Mouse (Mus musculus) kidney, postnatal 36 days (tissue): Measurements from ENCODE around the gene Psmd6.
A peak's percentile ranks its signal among the peaks of the same experiment; 100 is the strongest.

ENCODE experiments used
- DNase-seq, 2 experiments: peaks; one replicate each; pipeline ENCODE4 v3.0.0; 2021 to 2022; ENCODE audit warnings: mixed read lengths in 2 of 2

Psmd6 gene

DNA sequence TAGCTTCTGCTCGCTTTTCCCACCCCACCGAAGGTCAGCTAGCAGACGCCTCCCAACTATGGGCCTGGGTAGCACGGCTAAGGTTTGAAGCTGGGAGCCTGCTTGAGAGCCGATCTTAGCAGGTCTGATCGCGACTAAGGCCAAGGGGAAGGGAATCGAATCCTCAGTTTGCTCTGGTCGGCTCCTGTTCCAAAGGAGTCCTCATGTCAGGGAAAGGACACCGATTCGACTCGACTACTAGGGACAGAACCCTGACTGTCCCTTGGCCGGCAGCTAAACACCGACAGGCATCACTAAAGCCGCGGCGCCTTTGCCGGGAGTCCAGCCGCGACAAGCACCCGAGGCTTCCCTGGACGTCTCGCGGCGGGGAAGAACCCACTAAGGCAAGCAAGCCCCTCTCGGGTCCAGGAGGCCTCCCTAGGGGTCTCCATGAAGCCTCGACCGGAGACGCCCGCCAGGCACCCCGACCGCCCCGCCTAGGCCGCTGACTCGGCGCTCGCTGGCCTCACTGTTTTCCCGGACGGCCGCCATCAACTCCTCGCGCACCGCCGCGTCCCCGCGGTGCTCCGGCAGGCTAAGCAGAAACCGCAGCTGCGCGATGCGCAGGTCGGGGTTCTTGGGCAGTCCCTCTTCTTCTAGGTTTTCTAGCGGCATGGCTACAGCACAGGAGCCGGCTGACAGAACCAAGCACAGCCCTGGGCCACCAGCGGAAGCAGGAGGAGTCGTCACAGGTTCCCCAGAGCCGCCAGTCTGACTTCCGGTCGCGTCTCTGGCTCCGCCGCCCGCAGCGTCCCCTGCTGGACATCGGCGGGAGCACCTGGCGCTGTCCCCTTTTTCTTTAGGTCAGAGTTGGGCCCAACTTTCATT is at the start of gene Psmd6:
Gene Psmd6 (minus strand): TSS at position 755 of the 867 bp plus-strand sequence.
- peak; percentile 90 to 94 for DNase-seq

GRCm38 (mm10) chr14:14110710-14111109 is 10.1 kb downstream of the Psmd6 start:
- no peak for DNase-seq

GRCm38 (mm10) chr14:14104930-14105318 is 15.9 kb downstream of the Psmd6 start:
- no peak for DNase-seq

DNA sequence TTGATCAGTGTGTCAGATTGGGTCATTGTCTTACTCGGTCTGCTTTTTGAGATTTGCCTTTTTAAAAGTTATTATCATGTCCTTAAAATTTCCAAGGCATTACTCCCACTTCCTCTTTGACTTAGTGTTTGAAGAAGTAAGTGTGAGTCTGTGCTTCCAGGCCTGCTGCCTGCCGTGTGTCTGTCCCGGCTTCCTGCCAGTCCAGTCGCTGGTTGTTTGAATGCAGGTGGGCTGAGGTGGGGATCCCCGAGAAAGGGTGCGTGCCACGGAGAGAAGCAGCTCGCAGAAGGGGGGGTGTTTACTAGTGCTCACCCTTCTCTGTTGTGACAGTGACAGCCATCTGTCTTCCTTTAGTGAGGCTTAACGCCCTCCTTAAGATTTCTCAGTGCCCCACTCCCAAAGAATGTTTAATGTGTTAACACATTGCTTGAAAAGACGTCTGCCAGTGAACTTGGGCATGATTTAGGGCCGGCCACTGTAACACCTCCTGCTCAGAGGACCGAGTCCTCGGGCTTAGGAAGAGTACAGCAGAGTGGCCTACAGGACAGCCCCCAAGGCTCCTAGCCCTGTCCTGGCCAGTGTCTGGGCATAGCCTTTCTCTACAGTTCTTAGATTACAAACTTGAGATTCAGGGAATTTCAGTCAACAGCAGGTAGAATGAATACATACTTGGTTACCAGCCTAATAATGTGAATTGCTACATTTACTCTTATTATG is 16.4 kb downstream of the Psmd6 start:
- DNase-seq, result no peak

GRCm38 (mm10) chr14:14101296-14101695 is 19.5 kb downstream of the Psmd6 start:
- DNase-seq, result peak; percentile 67 to 71

- DNase-seq, result peak; percentile 67 to 88
Measured at GRCm38 (mm10) chr14:14100773-14101280, 20.0 kb downstream of the Psmd6 start.

GRCm38 (mm10) chr14:14098330-14098980 is 22.3 kb downstream of the Psmd6 start:
- peak; percentile 92 to 97 for DNase-seq

DNA sequence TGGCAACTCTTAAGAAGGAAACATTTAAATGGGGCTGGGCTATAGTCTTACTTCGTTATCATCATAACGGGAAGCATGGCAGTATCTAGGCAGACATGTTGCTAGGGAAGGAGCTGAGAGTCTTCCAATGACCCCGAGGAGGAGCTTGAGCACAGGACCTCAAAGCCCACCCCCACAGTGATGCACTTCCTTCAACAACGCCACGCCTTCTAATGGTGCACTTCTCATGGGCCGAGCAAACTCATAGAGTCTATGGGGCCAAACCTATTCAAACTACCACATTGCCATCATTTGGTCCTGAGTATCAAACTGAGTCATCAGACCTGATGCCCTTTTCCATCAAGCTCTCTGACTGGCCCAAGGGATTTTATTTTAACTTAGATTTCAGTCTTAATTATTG is 30.2 kb downstream of the Psmd6 start:
- no peak for DNase-seq

DNA sequence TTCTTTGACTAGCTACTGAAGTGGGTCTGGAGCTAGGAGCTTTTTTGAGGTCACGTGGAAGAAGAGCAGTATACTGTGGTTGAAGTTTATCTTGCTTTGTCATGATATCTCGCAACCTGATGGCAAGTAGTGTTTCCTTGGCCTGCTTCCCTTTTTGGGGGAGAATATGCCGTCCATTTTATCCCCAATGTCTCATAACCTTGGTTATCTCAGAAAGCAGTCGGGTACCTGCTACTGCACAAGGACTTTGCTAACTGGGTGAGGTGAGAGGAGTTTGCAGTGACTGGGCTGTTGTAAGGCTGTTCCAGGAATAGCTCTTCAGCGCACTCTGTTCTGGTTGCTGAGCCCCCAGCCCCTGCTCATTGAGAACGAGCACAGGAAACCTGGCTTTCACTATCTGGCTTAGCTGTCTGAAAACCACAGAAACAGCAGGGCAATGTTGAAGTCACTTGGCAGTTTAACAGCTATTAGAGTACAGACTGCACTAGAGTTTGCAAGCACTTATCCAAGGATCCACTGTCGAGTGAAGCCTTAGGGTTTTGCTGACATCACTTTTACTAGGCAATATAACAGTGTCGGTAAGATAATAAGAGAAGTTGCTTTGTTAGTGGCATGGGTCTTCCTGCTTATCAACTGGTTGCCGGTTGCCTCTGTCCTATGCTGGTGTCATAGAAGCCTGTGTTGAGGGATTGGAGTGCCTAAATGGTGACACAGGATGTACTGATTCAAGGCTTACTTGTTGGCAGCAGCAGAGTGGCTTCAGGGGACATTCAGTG is 32.6 kb downstream of the Psmd6 start:
- no peak for DNase-seq

DNA sequence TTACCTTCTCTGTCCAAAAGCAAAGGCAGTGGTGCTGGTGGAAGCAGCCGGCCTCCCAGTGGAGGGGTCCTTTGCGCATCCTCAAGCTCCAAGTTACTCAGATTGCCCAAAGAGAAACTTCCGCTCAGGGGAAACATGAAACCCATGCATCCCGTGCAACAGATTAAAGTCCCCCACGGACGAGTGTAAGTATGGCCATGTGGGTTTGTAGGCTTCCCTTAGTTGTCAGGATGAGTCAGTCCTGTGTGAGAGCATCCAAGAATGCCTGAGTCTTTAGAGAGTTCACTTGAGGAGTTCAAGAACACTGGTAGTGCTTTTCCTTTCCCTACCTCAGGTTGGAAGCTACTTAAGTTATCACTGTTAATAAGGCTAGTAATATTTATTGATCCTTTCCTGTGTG is 33.4 kb downstream of the Psmd6 start:
- no peak for DNase-seq

- DNase-seq, result no peak
Measured at GRCm38 (mm10) chr14:14086711-14087263, 34.0 kb downstream of the Psmd6 start.

GRCm38 (mm10) chr14:14083811-14084210 is 37.0 kb downstream of the Psmd6 start:
- DNase-seq, result no peak

GRCm38 (mm10) chr14:14080604-14081194 is 40.1 kb downstream of the Psmd6 start:
- no peak for DNase-seq

DNA sequence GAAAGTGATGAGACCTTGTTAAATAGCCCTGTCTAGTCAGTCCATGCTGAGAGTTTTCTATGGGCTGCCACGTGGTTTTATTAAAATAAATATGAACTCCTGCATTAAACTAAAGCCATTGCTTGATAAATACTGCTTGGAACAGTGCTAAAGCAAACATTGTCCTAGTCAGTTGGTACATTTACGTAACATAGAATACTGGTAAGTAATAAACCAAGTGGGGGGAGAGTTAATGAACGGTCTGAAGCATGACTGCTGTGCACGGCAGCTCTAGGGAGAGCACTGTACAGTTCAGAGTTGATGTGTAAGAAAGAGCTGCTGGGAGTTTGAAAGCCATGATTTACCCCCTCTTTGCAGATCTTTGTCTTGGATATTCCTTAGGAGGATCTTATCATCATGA is 49.3 kb downstream of the Psmd6 start:
- DNase-seq, result peak in 1 of 2 experiments; percentile 58

DNA sequence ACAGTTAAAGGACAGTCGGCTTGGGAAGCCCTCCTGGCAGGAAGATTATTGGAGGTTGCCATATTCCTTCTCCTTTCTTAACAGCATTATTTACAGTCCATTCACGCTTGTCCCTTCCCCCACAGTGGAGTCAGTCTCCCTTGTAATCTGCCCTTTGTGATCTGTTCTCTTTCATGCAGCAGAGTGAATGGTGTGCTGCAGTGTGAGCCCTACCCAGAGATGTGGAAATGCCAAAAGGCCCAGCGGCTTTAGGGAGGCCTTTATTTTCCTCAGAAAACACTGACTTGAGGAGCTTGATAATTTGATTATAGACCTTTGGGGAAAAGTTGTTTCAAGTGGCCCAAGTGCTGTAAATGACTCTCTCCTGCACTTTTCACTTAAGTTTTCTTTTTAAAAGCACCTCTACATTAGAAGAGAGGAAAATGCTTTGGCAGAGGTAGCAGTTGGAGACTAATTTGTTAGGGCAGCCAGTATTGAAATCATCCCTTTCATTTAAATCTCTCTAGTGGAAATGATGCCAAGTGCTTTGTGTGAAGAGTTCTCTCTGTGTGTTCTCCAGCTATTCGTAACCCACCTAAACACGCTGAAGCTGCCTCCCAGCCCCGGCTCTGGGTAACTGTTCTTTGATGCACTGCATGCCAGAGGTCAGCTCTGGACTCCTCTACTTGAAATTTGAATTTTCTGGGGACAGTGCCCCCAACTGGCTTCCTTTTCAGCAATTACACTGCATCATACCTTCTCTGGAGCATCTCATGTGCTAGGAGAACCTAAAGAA is 50.1 kb downstream of the Psmd6 start:
- DNase-seq, result peak; percentile 24 to 30

- DNase-seq, result no peak
Measured at GRCm38 (mm10) chr14:14068553-14068952, 52.2 kb downstream of the Psmd6 start.

DNA sequence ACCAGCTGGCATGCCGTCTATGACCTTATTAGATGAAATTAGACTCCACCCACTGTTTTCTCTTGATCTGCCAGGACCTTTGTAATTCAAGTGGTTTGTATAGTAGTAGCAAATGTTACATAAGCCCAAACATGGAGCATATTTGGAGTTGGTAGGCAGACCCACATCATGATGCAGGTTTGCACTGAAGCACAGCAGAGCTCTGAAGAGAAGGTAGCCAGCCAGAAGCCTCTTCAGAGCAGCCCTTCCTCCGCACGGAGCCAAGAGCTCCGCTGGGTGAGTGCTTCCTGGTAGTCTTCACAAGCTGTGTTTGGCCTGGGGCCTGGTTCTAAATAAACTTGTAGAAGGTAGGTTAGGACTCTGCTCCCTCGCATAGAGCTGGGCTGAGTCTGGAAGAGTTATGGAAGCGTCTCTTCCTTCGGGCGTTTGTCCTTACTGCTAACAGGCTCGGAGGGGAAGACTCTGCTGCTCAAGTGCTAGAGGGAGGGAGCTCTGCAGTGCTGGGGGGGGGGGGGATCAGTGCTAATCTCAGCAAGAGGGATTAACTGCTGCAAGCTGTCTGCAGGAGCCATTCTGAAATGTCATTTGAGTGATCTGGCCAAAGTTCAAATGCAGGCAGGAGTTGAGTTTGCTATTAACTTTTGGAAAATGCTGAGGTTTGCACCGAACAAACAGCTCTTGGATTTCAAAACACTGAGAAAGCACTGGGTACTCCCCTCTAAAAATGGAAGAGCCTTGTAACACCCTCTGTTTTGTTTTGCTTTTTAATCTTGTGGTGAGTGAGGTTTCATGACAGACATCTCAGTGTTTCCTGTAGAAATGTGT is 52.9 kb downstream of the Psmd6 start:
- DNase-seq, result peak; percentile 71 to 86

GRCm38 (mm10) chr14:14066241-14066640 is 54.5 kb downstream of the Psmd6 start:
- peak; percentile 20 to 28 for DNase-seq

DNA sequence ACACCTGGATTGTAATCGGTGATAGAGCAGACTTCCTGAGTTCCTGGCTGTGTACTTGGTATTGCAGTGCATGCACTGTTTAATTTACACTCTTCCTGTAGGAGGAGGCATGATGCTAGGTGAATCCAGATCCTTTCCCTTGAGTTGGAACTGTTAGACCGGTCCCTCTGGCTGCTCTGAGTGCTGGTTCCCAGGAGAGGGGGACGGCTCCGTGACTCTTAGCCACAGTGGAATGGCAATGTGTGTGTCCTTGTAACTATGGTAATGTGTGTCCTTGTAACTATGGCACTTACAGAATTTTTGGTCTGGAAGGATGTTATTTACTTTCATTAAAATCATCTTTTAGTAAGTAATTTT is 55.7 kb downstream of the Psmd6 start:
- DNase-seq, result no peak
